Mouse (Mus musculus) brain, embryonic 14.5 days (tissue): ENCODE measurements around the gene D11Wsu47e. TPM values are rescaled to one million over a fixed set of nuclear protein-coding genes. Genes with fewer than 3 reads are reported as not detected.

Source experiments
- DNase-seq: peaks from one replicate; pipeline ENCODE4 v3.0.0-alpha.2; 2011; ENCODE audit warnings: low read depth
- CTCF ChIP-seq: fragments of 200-500 bp; IDR thresholded peaks from 2 replicates; pipeline ENCODE4 v1.5.1; 2012; ENCODE audit warnings: inconsistent platforms, mild to moderate bottlenecking, moderate library complexity, borderline replicate concordance; ENCODE audit not compliant: insufficient read depth, insufficient read length; ENCODE audit errors: extremely low read depth
- POLR2A ChIP-seq: fragments of 200-500 bp; IDR thresholded peaks from 2 replicates; pipeline ENCODE4 v1.6.1; 2012; ENCODE audit warnings: mild to moderate bottlenecking, inconsistent platforms, borderline replicate concordance; ENCODE audit not compliant: poor library complexity, insufficient read depth, insufficient read length, severe bottlenecking; ENCODE audit errors: extremely low read depth
- polyA plus RNA-seq: library from polyadenylated mRNA; depleted of rRNA; stranded (reverse); fragments of >200 nt; gene quantifications from 2 replicates; pipeline ENCODE4 v1.2.3, GENCODE M21; 2012; rRNA removed

The D11Wsu47e gene
- 31.4 and 34.3 TPM in 2 replicates for polyA plus RNA-seq

GRCm38 (mm10) chr11:113683957-113684706 is at the start of gene D11Wsu47e, which contains the start of gene Fam104a:
TSS of gene D11Wsu47e (plus strand) at chr11:113684412.
TSS of gene Fam104a (minus strand) at chr11:113684155.
- DNase-seq: peak; percentile 99
- TF ChIP-seq POLR2A (peak; percentile 62), CTCF (no peak)

DNA sequence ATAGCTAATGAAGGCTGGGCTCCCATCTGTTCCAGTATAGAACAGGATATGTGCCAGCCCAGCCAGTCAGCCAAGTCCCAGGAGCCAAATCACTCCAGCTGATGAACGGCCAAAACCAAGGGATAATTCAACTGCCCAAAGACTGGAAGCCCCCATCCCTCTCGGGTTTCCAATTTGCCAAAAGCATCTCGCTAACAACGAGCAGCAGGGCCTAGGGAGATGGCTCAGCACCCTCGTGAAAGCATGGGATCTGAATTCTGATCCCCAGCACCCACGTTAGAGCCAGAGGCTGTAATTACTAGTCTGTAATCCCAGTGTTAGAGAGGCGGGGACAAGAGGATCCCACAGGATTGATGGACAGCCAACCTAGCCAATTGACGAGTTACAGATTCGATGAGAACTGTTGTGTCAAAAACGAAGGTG is 49.5 kb upstream of the D11Wsu47e start:
- no peak for TF ChIP-seq CTCF
- TF ChIP-seq POLR2A: no peak
- peak; percentile 85 for DNase-seq

- TF ChIP-seq POLR2A (no peak), CTCF (no peak)
Observed at GRCm38 (mm10) chr11:113638680-113639079, 45.5 kb upstream of the D11Wsu47e start.

GRCm38 (mm10) chr11:113645181-113645580 is 39.0 kb upstream of the D11Wsu47e start:
- no peak for TF ChIP-seq CTCF
- no peak for TF ChIP-seq POLR2A
- no peak for DNase-seq

More at GRCm38 (mm10) chr11:113638680-113639079, 45.5 kb upstream of the D11Wsu47e start:
- DNase-seq: no peak

DNA sequence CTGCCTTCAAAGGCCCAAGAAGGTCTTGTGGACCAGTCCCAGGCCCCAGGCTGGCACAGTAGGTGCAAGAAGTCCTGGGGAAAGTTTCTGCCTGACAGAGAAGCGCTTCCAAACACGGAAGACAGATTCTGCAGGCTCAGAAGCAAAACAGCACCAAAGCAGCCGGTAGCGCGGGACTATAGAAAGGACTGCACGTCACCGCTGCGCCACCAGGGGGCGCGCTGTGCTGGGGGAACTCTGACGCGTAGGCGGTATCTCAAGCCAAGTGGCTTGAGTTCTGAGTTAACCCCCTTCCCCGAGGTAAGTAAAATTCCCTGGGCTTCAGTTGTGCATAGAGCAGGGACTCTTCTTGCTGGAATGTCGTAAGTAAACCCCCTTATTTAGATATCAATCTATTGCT is 36.1 kb upstream of the D11Wsu47e start:
- peak; percentile 80 for DNase-seq

GRCm38 (mm10) chr11:113648690-113649352 is 35.4 kb upstream of the D11Wsu47e start, which contains the start of gene Cog1:
TSS of gene Cog1 (plus strand) at chr11:113649169.
- DNase-seq: no peak
- no peak for TF ChIP-seq CTCF
- no peak for TF ChIP-seq POLR2A

More for the DNA sequence above, 36.1 kb upstream of the D11Wsu47e start:
- TF ChIP-seq CTCF (peak; percentile 98), POLR2A (no peak)

GRCm38 (mm10) chr11:113649353-113650210 is 34.6 kb upstream of the D11Wsu47e start, which contains the start of gene Slc39a11:
TSS of gene Slc39a11 (minus strand) at chr11:113650079.
- no peak for TF ChIP-seq CTCF
- TF ChIP-seq POLR2A: peak; percentile 76
- DNase-seq: peak; percentile 90

- peak; percentile 63 for DNase-seq
- no peak for TF ChIP-seq POLR2A
Observed at GRCm38 (mm10) chr11:113651206-113651906, 32.9 kb upstream of the D11Wsu47e start.

DNA sequence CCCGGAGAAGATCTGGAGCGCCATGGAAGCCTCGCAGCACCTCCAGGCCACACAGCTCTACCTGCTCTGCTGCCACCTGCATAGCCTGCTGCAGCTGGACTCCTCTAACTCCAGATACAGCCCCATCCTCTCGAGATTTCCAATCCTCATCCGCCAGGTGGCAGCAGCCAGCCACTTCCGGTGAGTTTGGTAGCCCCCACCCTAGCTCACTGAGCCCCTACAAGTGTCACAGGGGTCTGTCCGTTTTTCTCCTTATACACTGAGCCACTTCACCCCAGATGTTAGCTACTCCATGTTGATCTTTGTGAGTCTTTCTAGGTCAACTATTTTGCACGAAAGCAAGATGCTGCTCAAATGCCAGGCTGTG is 32.3 kb upstream of the D11Wsu47e start:
- TF ChIP-seq CTCF: peak; percentile 65
- TF ChIP-seq POLR2A: no peak
- DNase-seq: peak; percentile 65

DNA sequence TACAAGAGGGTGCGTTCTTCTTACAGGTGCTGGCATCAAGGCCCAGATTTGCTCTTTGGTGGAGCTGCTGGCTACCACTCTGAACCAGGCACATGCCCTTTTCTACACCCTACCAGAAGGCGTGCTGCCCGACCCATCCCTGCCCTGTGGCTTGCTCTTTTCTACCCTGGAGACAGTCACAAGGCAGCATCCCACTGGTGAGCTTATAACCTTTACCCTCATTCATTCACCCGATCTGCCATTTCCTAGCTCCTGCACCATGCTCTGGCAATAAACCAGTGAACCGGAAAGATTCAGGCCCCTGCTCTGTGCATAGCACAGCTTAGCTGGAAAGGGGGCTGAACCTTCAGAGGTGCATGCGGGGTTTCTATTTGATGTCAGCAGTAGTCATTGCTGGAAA is 31.7 kb upstream of the D11Wsu47e start:
- no peak for TF ChIP-seq CTCF
- no peak for TF ChIP-seq POLR2A
- no peak for DNase-seq

DNA sequence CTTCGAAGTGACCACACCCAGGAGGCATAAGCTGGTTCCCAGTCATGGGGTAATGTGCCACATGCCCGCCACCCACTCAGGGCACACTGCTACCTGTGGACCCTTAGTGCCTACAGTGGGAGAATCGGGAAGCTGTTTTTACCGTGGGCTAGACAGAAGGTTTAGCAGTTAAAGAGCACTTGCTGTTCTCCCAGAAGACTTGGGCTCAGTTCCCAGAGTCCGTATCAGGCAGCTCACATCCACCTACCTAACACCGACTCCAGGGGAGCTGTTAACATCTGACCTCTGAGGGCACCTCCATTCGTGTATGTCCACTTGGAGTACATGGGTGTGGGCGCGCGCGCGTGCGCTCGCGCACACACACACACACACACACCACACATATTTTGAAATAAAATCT is 30.1 kb upstream of the D11Wsu47e start:
- no peak for TF ChIP-seq POLR2A
- TF ChIP-seq CTCF: no peak
- no peak for DNase-seq

GRCm38 (mm10) chr11:113654561-113655270 is 29.5 kb upstream of the D11Wsu47e start:
- TF ChIP-seq CTCF: no peak
- DNase-seq: peak; percentile 82

DNA sequence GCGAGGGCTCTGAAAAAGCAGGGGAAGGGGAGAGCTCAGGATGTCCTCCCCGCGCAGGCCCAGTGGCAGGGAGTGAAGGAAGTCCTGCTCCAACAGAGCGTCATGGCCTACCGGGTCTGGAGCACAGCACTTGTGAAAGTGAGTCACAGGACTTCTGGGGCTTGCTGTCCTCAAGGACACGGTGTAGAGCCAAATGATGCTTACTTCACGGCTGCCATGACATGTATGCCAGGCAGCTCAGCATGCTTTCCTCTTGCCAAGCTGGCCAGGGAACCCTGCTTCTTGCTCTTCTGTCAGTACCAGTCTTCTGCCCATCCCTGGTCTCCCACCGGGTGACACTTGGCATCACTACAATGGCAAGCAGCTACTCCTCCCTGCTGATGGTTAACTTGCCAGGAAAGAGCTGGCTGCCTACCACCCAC is 27.7 kb upstream of the D11Wsu47e start:
- TF ChIP-seq POLR2A (no peak), CTCF (no peak)
- peak; percentile 53 for DNase-seq
